Mouse (Mus musculus) limb, embryonic 15.5 days (tissue): ENCODE results near the gene S100a3. TPM values are rescaled to one million over a fixed set of nuclear protein-coding genes. Genes with fewer than 3 reads are reported as not detected.

Source experiments
- ATAC-seq: fragments of 200-750 bp; cut with Nextera tagmentation; 2 replicates; pipeline ENCODE4 v1.8.0; 2017; ENCODE audit warnings: low read depth, moderate TSS enrichment; ENCODE audit not compliant: insufficient number of reproducible peaks, low FRiP score, low TSS enrichment
- H3K27ac ChIP-seq: fragments of 300-500 bp; sonication (generic); 2 replicates; pipeline ENCODE4 v1.5.1; 2015; ENCODE audit warnings: moderate library complexity, mild to moderate bottlenecking, inconsistent platforms
- H3K27me3 ChIP-seq: fragments of 300-500 bp; sonication (generic); 2 replicates; pipeline ENCODE4 v1.6.1; 2015; ENCODE audit warnings: inconsistent platforms
- H3K36me3 ChIP-seq: fragments of 300-500 bp; sonication (generic); 2 replicates; pipeline ENCODE4 v1.6.1; 2015; ENCODE audit warnings: inconsistent platforms
- H3K4me1 ChIP-seq: fragments of 300-500 bp; sonication (generic); 2 replicates; pipeline ENCODE4 v1.6.1; 2015; ENCODE audit warnings: inconsistent platforms
- H3K4me2 ChIP-seq: fragments of 300-500 bp; sonication (generic); 2 replicates; pipeline ENCODE4 v1.6.1; 2015; ENCODE audit warnings: mild to moderate bottlenecking, inconsistent platforms
- H3K4me3 ChIP-seq: fragments of 300-500 bp; sonication (generic); 2 replicates; pipeline ENCODE4 v1.5.1; 2015; ENCODE audit warnings: mild to moderate bottlenecking, inconsistent platforms
- H3K9ac ChIP-seq: fragments of 300-500 bp; sonication (generic); 2 replicates; pipeline ENCODE4 v1.6.1; 2015; ENCODE audit warnings: inconsistent platforms
- H3K9me3 ChIP-seq: fragments of 300-500 bp; sonication (generic); 2 replicates; pipeline ENCODE4 v1.6.1; 2016; ENCODE audit warnings: inconsistent platforms
- WGBS: fragments of 180-500 bp; shearing (Covaris S2); methylation state at CpG from one replicate; pipeline ENCODE4 v1.1.7; 2015; 5-methylcytosine and 5-hydroxymethylcytosine counted together
- polyA plus RNA-seq: library from polyadenylated mRNA; unstranded; fragments of >200 nt; fragmentation: Nextera tagmentation; extraction: Ambion mirVana; gene quantifications from 2 replicates; pipeline ENCODE4 v1.2.1, GENCODE M21; 2015

The S100a3 gene
- 1.8 and 2.6 TPM in 2 replicates for polyA plus RNA-seq

DNA sequence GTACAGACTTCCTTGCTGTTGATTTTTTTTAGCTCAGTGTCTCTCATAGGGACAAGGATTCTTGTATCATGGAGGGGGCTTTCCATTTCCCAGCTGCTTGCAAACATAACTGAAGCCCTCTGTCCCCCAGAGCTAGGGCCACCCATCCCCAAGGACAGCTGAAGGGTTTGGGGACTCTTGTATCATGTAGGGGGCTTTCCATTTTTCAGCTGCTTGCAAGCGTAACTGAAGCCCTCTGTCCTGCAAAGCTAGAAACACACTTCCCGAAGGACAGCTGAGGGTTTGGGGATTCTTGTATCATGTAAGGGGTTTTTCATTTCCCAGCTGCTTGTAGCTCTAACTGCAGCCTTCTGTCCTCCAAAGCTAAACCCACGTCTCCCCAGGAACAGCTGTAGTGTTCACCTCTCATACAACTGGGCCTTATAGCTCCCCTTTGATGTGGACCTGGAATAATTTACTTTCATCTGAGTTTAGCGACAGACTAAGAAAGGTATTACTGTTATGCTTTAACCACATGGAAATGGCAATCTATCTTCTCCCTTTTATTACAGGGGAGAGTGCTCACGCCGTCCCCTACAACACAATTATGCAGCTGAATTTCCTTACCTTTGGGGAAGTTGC, at the start of gene S100a3:
TSS of gene S100a3 (plus strand) at position 571 of the 621 bp plus-strand sequence.
- no peak for ATAC-seq
- Histone ChIP-seq H3K9me3 (no peaks in the 10 kb centered on the region), H3K4me1 (peaks cover 7% of the 10 kb centered on the region; the same call in 1 of the 2 replicates), H3K4me3 (no peak within 1 kb of the TSS), H3K9ac (no peak within 1 kb of the TSS), H3K27ac (peak within 1 kb of the TSS; percentile 8; the same call in 1 of the 2 replicates), H3K27me3 (no peaks in the 10 kb centered on the region), H3K4me2 (no peak within 1 kb of the TSS), H3K36me3 (no peaks in the 10 kb centered on the region)
- 63% methylated on average over 6 of the region's 6 CpGs for WGBS

DNA sequence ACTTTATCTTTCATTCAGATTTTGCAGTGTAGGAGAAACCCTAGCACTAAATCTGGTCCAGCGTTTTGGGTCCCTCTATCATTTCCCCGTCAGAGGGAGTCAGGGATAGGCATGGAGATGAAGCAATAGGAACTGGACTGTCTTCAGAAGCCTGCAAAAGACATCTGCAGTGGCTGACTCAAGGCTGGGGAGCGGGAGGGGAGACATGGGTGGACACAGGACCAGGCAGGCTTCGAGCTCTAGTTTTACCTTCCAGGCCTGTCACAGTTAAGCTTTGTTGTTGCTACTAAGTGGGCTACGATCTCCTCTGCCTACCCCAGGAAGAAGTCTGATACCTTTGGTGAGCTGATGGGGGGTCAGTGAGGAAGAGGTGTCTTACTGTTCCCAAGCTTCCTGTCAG, 48.1 kb upstream of the S100a3 start:
- Histone ChIP-seq H3K4me2 (no peak overlapping the region), H3K27ac (no peak overlapping the region), H3K4me3 (no peak overlapping the region), H3K36me3 (peaks cover 5% of the 10 kb centered on the region), H3K9me3 (no peaks in the 10 kb centered on the region), H3K27me3 (0 out of 2 replicates have a peak, but pooled peaks cover 10% of the 10 kb centered on the region), H3K9ac (no peak overlapping the region), H3K4me1 (peaks cover 37% of the 10 kb centered on the region)
- WGBS = 81% methylated on average over 5 of the region's 5 CpGs
- no peak for ATAC-seq

GRCm38 (mm10) chr3:90512948-90513642, 47.3 kb upstream of the S100a3 start:
- no peaks in the 10 kb centered on the region for H3K9me3 ChIP-seq
- H3K4me1 ChIP-seq = peaks cover 29% of the 10 kb centered on the region
- 78% methylated on average over 9 of the region's 9 CpGs for WGBS
- no peak for ATAC-seq
- no peaks in the 10 kb centered on the region for H3K36me3 ChIP-seq
- 0 out of 2 replicates have a peak, but pooled peaks cover 10% of the 10 kb centered on the region for H3K27me3 ChIP-seq
- no peak overlapping the region for H3K27ac ChIP-seq
- 0 out of 2 replicates have a peak overlapping the region, but pooled peaks have one; percentile 44 for H3K4me3 ChIP-seq
- H3K4me2 ChIP-seq = peak overlapping the region; percentile 75; the same call in 1 of the 2 replicates
- no peak overlapping the region for H3K9ac ChIP-seq

DNA sequence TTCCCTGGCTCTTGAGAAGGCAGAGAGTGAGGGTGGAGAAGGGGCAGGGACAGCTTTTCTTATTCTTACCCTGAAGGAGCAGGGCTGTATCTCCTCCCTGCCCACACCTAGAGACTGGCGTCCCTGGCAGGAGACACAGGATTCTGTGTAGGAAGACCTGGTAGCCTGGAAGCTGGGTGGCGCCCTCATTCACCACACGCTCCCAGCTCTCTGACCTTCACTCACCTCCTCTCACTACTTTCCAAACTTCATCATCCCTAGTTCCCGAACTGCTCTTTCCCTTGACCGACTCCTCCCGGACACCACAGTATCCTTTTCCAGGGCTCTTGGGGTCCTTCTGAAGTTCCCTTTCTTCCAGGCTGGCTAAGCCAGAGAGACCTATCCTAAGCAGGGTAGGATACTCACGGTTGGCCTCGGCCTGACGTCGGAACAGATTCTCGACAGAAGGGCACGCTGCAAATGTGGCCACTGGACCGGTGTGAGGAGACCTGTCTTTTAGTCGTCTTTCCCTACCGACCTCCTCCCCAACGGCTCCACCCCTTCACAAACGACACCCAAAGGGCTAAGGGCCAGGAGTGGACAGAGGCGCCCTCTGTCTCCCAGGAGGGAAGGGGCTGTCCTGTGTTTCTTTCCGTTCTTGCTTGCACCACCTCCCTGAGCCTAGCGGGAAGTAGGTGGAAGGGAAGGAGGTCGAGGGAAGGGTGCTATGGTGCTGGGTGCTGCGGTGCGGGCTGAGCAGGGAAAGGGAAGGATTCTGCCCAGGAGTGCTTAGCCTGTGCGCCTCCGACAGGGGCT, 46.4 kb upstream of the S100a3 start, which contains the start of the genes S100a1 and S100a13:
TSS of gene S100a1 (minus strand) at position 597 of the 795 bp plus-strand sequence.
TSS of gene S100a13 (plus strand) at position 640 of the 795 bp plus-strand sequence.
- 6% methylated on average over 25 of the region's 25 CpGs for WGBS
- no peaks in the 10 kb centered on the region for H3K9me3 ChIP-seq
- peak; percentile 25; the same call in 1 of the 2 replicates for ATAC-seq
- H3K27me3 ChIP-seq = 0 out of 2 replicates have a peak, but pooled peaks cover 10% of the 10 kb centered on the region
- peak within 1 kb of the TSS; percentile 75 for H3K4me2 ChIP-seq
- no peaks in the 10 kb centered on the region for H3K36me3 ChIP-seq
- H3K4me3 ChIP-seq = peak within 1 kb of the TSS; percentile 44
- peak within 1 kb of the TSS; percentile 44 for H3K9ac ChIP-seq
- H3K4me1 ChIP-seq = peaks cover 28% of the 10 kb centered on the region
- peak within 1 kb of the TSS; percentile 70 for H3K27ac ChIP-seq

DNA sequence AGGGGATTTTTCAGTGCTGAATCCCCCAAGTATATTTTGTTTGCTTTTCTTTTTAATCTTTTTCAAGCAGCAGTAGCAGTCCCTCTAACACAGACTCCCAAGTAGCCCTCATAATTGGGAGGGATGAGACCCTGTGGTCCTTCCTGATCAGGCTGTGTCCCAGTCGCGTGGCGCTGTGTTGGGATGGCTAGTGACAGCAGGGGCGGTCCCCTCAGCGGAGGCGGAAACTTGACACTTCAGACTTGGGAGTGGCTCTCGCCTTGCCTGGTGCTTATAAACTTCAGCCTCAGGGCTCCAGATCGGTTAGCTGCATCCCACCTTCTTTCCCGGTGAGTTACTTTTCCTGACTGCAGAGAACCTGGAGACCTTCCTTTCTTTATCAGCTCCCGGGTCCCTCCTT, 45.7 kb upstream of the S100a3 start:
- no peaks in the 10 kb centered on the region for H3K9me3 ChIP-seq
- WGBS = 0% methylated on average over 10 of the region's 10 CpGs
- 0 out of 2 replicates have a peak, but pooled peaks cover 10% of the 10 kb centered on the region for H3K27me3 ChIP-seq
- H3K4me3 ChIP-seq = peak overlapping the region; percentile 44
- H3K4me1 ChIP-seq = peaks cover 28% of the 10 kb centered on the region
- ATAC-seq = peak; percentile 70
- peak overlapping the region; percentile 44 for H3K9ac ChIP-seq
- peak overlapping the region; percentile 75 for H3K4me2 ChIP-seq
- H3K27ac ChIP-seq = peak overlapping the region; percentile 70
- H3K36me3 ChIP-seq = no peaks in the 10 kb centered on the region

DNA sequence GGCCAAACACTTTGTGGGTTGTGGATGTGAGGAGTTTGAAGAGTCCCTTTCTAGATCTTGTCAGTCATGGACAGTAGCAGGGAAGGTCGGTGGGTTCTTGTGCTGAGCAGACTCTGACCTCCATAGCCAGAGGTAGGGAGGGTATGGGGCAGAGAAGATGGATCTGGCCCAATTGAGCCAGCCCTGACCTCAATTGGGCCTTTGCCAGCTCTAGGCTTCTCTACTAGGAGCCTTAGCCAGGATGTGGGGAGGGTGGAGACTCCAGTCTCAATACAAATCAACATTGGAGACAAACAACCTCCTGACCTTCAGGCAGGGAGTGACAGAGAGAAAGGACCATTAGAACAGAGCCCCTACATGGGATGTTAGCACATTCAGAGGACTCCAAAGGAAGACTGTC, 45.1 kb upstream of the S100a3 start:
- no peaks in the 10 kb centered on the region for H3K9me3 ChIP-seq
- H3K4me2 ChIP-seq = peak overlapping the region; percentile 75
- peak overlapping the region; percentile 44 for H3K4me3 ChIP-seq
- no peak for ATAC-seq
- H3K27ac ChIP-seq = peak overlapping the region; percentile 70; the same call in 1 of the 2 replicates
- 20% methylated on average over 1 of the region's 1 CpGs for WGBS
- peak overlapping the region; percentile 44; the same call in 1 of the 2 replicates for H3K9ac ChIP-seq
- H3K27me3 ChIP-seq = 0 out of 2 replicates have a peak, but pooled peaks cover 10% of the 10 kb centered on the region
- H3K36me3 ChIP-seq = no peaks in the 10 kb centered on the region
- H3K4me1 ChIP-seq = peaks cover 28% of the 10 kb centered on the region

DNA sequence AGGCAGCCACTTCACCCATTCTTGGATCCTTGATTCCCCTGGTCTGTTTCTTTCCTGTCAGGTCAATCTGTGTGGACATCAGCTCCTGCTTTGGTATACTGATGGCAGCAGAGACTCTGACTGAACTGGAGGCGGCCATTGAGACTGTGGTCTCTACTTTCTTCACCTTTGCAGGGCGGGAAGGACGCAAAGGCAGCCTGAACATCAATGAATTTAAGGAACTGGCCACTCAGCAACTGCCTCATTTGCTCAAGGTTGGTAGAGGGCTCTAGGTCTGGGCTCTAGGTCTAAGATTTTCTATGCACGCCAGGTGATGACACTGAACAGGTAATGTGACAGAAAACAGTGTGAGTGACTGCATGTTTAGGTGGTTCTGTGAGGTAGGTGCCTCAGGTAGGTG, 44.6 kb upstream of the S100a3 start:
- H3K4me2 ChIP-seq = 0 out of 2 replicates have a peak overlapping the region, but pooled peaks have one; percentile 75
- H3K9me3 ChIP-seq = no peaks in the 10 kb centered on the region
- 0 out of 2 replicates have a peak, but pooled peaks cover 10% of the 10 kb centered on the region for H3K27me3 ChIP-seq
- ATAC-seq = no peak
- 96% methylated on average over 4 of the region's 4 CpGs for WGBS
- no peaks in the 10 kb centered on the region for H3K36me3 ChIP-seq
- no peak overlapping the region for H3K27ac ChIP-seq
- H3K4me3 ChIP-seq = no peak overlapping the region
- H3K9ac ChIP-seq = no peak overlapping the region
- peaks cover 28% of the 10 kb centered on the region for H3K4me1 ChIP-seq

GRCm38 (mm10) chr3:90517711-90518110, 42.7 kb upstream of the S100a3 start:
- Histone ChIP-seq H3K9ac (no peak overlapping the region), H3K27me3 (0 out of 2 replicates have a peak, but pooled peaks cover 3% of the 10 kb centered on the region), H3K4me1 (peaks cover 28% of the 10 kb centered on the region), H3K4me3 (no peak overlapping the region), H3K9me3 (no peaks in the 10 kb centered on the region), H3K36me3 (no peaks in the 10 kb centered on the region), H3K4me2 (no peak overlapping the region), H3K27ac (no peak overlapping the region)
- WGBS = 81% methylated on average over 4 of the region's 4 CpGs
- ATAC-seq = no peak

DNA sequence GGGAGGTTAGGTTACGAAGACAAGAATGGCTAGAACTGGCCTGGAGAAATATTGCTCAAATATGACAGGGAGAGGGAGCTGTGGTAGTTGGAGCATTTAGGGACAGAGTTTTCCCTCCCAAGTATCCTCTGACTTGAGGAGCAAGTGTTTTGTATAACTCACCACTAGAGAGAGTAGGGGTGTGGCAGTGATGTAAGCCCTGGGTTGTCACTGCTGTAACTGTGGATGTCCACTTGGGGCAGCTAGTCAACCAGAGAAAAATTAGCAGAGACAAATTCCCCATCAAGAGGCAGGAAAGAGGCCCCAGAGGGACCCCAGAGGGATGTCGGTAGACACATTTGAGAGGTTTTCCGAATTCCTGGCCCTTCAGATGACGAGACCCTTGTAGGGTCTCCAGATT, 35.0 kb upstream of the S100a3 start:
- Histone ChIP-seq H3K4me2 (no peak overlapping the region), H3K27ac (peak overlapping the region; percentile 73; the same call in 1 of the 2 replicates), H3K9ac (no peak overlapping the region), H3K36me3 (no peaks in the 10 kb centered on the region), H3K4me1 (peaks cover 13% of the 10 kb centered on the region; the same call in 1 of the 2 replicates), H3K4me3 (no peak overlapping the region), H3K9me3 (no peaks in the 10 kb centered on the region), H3K27me3 (no peaks in the 10 kb centered on the region)
- no peak for ATAC-seq
- 48% methylated on average over 4 of the region's 4 CpGs for WGBS

DNA sequence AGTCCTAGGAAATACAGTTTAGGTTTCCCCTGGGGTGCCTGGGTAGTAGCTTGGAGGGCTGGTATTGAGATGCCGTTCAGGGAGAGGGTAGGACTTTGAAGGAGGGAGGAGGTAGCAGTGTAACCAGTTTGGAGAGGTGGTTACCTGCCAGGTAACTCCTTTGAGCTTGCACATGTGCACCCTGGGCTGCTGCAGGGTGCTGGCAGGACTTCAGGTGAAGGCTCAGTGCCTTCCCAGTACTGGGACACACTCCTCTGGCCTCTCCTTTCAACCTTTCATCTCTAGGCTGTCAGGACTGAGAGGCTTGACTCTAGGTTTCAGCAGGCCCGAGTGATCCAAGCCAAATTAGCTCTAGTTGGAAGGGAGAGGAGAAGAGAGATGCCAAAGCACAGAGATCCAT, 34.3 kb upstream of the S100a3 start:
- 62% methylated on average over 2 of the region's 2 CpGs for WGBS
- Histone ChIP-seq H3K27me3 (no peaks in the 10 kb centered on the region), H3K4me2 (no peak overlapping the region), H3K4me3 (no peak overlapping the region), H3K9ac (no peak overlapping the region), H3K27ac (peak overlapping the region; percentile 73), H3K9me3 (no peaks in the 10 kb centered on the region), H3K36me3 (no peaks in the 10 kb centered on the region), H3K4me1 (peaks cover 13% of the 10 kb centered on the region; the same call in 1 of the 2 replicates)
- ATAC-seq = peak; percentile 54; the same call in 1 of the 2 replicates

DNA sequence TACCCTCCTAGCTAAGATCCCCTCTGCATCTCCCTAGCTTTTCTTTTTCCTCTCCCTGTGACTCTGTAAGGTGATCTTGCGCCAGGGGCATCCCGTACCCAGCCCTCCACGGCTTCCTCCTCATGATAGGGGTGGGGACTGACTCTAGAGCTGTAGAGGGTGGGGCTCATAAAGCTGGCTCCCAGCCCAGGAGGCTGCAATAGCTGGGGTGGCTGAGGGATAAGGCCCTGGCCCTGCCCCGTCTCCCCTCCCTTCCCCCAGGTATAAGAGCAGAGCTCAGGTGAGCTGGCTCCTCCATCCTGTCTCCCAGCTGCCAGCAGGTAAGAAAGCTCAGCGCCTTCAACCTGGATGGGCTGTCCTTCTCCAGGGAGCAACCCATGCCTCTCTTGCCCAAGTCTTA, 33.8 kb upstream of the S100a3 start, which contains the start of gene S100a14:
TSS of gene S100a14 (plus strand) at position 277 of the 400 bp plus-strand sequence.
- Histone ChIP-seq H3K27me3 (no peaks in the 10 kb centered on the region), H3K36me3 (no peaks in the 10 kb centered on the region), H3K4me1 (peaks cover 13% of the 10 kb centered on the region; the same call in 1 of the 2 replicates), H3K27ac (peak within 1 kb of the TSS; percentile 73), H3K4me3 (peak within 1 kb of the TSS; percentile 20), H3K4me2 (peak within 1 kb of the TSS; percentile 10; the same call in 1 of the 2 replicates), H3K9me3 (no peaks in the 10 kb centered on the region), H3K9ac (no peak within 1 kb of the TSS)
- peak; percentile 70; the same call in 1 of the 2 replicates for ATAC-seq
- WGBS = 48% methylated on average over 5 of the region's 5 CpGs
